Mouse (Mus musculus): ENCODE results near the gene Nub1.

Nub1 gene

DNA sequence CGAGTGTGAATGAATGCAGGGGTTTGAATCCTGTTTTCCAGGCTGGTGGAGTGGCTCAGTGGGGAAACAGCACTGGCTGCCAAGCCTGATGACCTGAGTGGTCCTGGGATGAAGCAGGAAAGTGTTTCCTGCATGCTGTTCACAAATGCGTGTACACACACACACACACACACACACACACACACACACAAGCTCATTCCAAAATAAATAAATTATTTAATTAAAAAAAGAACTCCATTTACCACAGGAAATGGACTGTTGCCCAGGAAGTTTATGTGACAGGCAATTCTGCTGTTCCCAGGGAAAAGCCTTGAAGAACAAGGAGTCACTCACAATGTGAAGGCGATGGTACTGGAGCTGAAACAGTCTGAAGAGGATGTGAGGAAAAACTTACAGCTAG is 11.4 kb downstream of the Nub1 start:
- no peak for DNase-seq (ENCODE audit: extremely low read depth, low read depth)

DNA sequence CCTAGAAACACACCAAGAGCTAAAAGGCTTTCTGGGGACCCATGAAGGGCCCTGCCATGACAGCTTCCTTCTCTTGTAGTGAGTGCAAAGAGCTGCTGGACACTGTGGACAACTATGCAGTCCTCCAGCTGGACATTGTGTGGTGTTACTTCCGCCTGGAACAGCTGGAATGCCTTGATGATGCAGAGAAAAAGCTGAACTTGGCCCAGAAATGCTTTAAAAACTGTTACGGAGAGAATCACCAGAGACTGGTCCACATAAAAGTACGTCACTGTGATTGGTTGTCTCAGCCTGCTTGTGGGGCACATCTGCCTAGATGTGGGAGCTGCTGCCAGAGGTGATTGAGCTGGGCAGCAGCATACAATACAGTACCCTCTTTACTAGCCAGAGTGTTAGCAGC is 15.9 kb downstream of the Nub1 start:
- DNase-seq (ENCODE audit: extremely low read depth, low read depth), result no peak

- no peak for DNase-seq (ENCODE audit: extremely low read depth, low read depth)
Measured at GRCm38 (mm10) chr5:24704615-24705014, 19.3 kb downstream of the Nub1 start.

- DNase-seq (ENCODE audit: extremely low read depth, low read depth), result no peak
Measured at GRCm38 (mm10) chr5:24709962-24710361, 24.6 kb downstream of the Nub1 start.

GRCm38 (mm10) chr5:24711615-24712014 is 26.3 kb downstream of the Nub1 start:
- no peak for DNase-seq (ENCODE audit: extremely low read depth, low read depth)

DNA sequence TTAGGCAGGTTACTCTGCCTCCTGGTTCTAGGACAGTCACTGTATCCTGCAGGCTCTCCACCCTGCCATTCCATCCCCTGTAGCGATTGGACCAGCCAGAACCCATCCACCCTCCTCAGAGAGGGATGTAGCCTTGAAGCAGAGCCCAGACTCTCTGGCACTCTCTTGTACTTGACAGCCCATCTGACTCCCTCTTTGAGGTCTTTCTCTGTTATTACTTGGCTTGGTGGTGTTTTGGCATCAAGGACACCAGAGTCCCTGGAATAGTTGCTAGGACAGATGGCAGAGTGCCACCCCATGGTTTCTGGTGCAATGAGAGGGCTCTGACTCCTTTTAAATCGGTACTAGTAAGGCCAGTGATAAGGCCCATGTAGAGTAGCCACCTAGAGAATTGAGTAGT is 27.9 kb downstream of the Nub1 start:
- DNase-seq (ENCODE audit: extremely low read depth, low read depth), result no peak

DNA sequence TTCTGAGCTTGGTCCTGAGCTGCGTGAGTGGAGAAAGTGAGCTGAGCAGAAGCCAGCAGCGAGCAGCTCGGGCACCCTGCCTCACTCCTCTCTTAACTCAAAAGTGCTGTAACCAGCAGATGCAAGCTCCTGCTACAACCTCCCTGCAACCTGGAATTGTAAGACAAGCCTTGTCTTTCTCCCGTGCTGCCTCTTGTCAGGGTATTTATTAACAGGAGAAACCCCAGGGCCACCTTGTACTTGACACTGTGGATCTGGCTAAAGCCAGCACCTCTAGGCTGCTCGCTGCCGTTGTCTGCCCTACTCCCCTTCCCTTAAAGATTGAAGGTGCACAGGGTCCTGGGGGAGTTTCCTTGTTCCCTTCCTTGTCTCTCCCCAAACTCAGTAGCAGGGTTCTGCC is 28.7 kb downstream of the Nub1 start:
- no peak for DNase-seq (ENCODE audit: extremely low read depth, low read depth)

DNA sequence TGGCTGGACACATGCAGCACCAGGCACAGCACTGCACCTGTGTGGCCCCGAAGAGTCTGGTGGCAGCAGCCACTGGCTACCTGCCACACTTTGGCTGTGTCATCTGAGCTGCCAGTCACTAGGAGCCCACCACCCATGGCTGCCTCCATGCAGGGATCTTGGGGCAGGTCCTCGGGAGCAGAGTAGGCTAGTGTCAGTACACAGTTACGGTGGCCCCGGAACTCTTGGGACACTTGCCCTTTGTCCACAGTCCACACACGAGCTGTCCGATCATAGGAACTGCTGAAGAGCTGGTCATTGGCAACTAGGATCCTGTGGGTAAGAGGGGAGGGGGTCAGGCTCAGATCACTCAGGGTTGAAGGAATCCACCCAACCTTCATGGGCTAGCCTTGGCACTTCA is 32.7 kb downstream of the Nub1 start:
- no peak for DNase-seq (ENCODE audit: extremely low read depth, low read depth)

- DNase-seq (ENCODE audit: extremely low read depth, low read depth), result peak; percentile 18
Measured at GRCm38 (mm10) chr5:24719852-24720251, 34.5 kb downstream of the Nub1 start.

- DNase-seq (ENCODE audit: extremely low read depth, low read depth), result no peak
Measured at GRCm38 (mm10) chr5:24723527-24724269, 38.4 kb downstream of the Nub1 start.

GRCm38 (mm10) chr5:24724270-24724634 is 38.9 kb downstream of the Nub1 start:
- DNase-seq (ENCODE audit: extremely low read depth, low read depth), result no peak

DNA sequence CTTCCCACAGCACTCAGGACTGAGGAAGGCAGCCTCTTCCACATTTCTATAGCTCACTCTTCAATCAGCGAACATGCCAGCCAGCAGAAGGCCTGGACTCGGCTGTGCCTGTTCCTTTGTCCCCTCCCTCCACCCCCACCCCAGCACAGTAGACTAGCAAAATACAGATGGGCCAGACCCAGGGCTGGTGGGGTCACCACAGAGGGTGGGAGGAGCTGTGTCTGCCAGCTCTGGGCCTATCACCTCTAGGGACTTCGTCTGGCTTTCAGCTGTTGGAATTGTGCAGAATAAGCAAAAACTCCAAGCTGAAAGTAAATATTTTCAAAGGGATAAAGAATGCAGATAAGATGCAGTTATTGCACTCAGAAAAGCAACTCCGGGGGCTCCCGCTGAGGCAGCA is 39.5 kb downstream of the Nub1 start:
- no peak for DNase-seq (ENCODE audit: extremely low read depth, low read depth)

DNA sequence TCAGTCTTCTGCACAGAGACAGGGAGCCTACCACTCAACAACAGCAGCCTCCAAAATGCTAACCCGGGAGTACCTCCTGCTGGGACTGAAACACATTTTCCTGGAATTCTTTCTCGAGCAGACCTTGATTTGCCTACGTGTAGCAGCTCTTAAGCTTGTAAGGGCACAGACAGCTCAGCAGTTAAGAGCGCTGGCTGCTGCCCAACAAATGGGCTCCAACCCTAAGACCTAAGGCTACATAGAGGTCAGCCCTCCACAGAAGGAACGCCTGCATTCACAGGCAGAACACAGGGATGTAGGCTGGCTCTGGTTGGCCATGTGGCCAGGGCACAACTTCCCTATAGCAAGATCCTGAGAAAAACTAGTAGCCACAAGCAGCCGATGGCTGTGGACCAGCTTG is 40.6 kb downstream of the Nub1 start:
- no peak for DNase-seq (ENCODE audit: extremely low read depth, low read depth)

DNA sequence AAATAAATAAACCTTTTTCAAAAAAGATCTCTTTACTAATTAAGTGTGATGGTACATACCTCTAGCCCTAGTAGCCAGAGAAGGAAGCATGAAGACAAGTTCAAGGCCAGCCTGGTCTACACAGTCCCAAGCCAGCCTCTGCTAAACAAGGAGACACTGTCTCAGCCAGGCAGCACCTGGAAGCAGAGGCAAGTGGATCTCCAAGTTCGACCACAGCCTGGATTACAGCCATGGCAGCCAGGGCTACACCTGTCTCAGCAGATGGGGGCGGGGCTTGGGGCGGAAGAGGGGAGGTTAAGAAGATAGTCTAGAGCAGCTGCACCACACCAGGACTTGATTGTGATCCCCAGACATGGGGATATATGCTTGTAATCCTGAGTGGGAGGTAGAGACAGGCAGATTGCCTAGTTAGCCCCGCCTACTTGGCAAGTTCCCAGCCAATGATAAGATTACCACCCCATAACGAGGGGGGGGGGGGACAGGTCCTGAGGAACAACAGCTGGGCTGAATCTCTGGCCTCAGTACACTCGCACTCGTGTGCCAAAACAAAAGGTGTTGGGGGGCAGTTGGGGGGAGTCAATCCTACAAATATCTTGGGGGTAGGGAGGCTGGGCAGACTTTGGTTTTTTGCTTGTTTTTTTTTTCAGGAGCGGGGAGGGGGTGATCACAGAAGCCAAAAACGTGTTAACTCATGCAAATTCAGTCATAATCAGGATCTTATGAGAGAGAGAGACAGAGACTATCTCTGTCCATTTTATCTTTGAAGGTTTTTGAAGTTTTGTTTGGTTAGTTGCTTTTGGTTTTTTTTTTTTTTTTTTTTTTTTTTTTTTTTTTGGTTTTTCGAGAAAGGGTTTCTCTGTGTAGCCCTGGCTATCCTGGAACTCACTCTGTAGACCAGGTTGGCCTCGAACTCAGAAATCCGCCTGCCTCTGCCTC is 41.8 kb downstream of the Nub1 start:
- peak; percentile 55 for DNase-seq (ENCODE audit: extremely low read depth, low read depth)

GRCm38 (mm10) chr5:24729797-24730487 is 44.6 kb downstream of the Nub1 start:
- no peak for DNase-seq (ENCODE audit: extremely low read depth, low read depth)

GRCm38 (mm10) chr5:24730488-24730871 is 45.1 kb downstream of the Nub1 start, which contains the start of gene Wdr86:
Wdr86 (minus strand) TSS chr5:24730727.
- no peak for DNase-seq (ENCODE audit: extremely low read depth, low read depth)

DNA sequence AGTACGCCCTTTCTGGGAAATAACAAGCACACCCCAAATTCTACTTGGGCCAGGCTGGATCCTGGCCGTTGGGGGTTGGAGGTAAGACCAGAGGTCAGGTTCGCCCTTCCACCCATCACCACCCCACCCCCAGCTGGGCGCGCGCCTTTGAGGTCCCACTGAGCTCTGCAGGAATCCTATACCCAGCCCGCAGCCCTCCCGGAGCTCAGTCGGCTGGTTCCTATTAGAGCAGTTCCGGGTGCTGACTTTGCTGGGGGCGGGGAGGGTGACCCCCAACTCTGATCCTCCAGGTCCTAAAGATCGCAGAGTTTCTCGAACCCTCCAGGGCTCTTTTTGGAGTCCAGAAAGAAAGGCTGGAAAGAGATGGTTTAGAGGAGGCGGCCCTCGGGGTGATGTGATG is 45.7 kb downstream of the Nub1 start:
- no peak for DNase-seq (ENCODE audit: extremely low read depth, low read depth)

- DNase-seq (ENCODE audit: extremely low read depth, low read depth), result no peak
Measured at GRCm38 (mm10) chr5:24733134-24733533, 47.8 kb downstream of the Nub1 start.

GRCm38 (mm10) chr5:24733771-24734426 is 48.6 kb downstream of the Nub1 start:
- no peak for DNase-seq (ENCODE audit: extremely low read depth, low read depth)

DNA sequence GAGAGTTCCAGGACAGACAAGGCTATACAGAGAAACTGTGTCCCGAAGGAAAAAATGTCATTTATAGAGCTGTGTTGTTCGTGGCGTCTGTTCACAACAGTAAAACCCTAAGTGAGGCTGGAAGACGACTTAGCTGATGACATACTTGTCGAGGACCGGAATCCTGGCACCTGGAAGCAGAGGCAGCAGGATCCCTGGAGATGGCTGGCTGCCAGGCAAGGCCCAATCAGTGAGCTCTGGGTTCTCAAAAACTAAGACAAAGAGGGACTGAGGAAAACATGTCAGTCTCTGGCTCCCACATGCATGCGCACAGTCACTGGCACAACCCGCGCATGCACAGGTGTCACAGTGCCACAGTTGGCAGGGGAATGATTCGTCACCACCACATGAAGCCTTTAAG is 52.3 kb downstream of the Nub1 start:
- DNase-seq (ENCODE audit: extremely low read depth, low read depth), result no peak

GRCm38 (mm10) chr5:24738517-24738916 is 53.2 kb downstream of the Nub1 start:
- no peak for DNase-seq (ENCODE audit: extremely low read depth, low read depth)
